Mouse (Mus musculus) CH12.LX (cell line): ENCODE results near the gene Musk. TPM values are rescaled to one million over a fixed set of nuclear protein-coding genes. Genes with fewer than 3 reads are reported as not detected.

Source experiments
- DNase-seq: peaks from one replicate; pipeline ENCODE4 v3.0.0-alpha.2; 2013; ENCODE audit errors: extremely low read depth
- H3K27ac ChIP-seq: 2 replicates; pipeline ENCODE4 v1.5.1; 2012; ENCODE audit warnings: low read depth, mild to moderate bottlenecking, control low read depth, moderate library complexity; ENCODE audit not compliant: insufficient read depth
- H3K27me3 ChIP-seq: replicated peaks from 2 replicates; pipeline ENCODE3; 2012; ENCODE audit warnings: inconsistent platforms
- H3K36me3 ChIP-seq, 2 experiments: replicated peaks in 1 of 2; 2 replicates each; pipeline versions ENCODE3 to v1.6.1; 2012; ENCODE audit warnings: inconsistent platforms in 1 of 2, low read length in 1 of 2, mild to moderate bottlenecking in 1 of 2, mixed read lengths in 1 of 2, moderate library complexity in 1 of 2; ENCODE audit not compliant: control insufficient read depth in 1 of 2, insufficient read depth in 1 of 2
- H3K4me1 ChIP-seq, 2 experiments: 2 replicates each; pipeline ENCODE4 v1.6.1; 2012; ENCODE audit warnings: inconsistent platforms in 1 of 2, moderate library complexity in 1 of 2; ENCODE audit not compliant: insufficient read depth in 2 of 2, control insufficient read depth in 1 of 2
- H3K4me2 ChIP-seq: 2 replicates; pipeline ENCODE4 v1.6.1; 2012; ENCODE audit warnings: low read depth, mild to moderate bottlenecking, control low read depth; ENCODE audit not compliant: poor library complexity, insufficient read depth, severe bottlenecking
- H3K4me3 ChIP-seq, 3 experiments: fragments of 150-350 bp in 1 of 3; sonication (generic) in 1 of 3; replicated peaks in 1 of 3; 2 replicates each; pipeline versions ENCODE3 to v1.5.1; 2011 to 2012; ENCODE audit warnings: low read depth in 2 of 3, low read length in 2 of 3, mild to moderate bottlenecking in 2 of 3, moderate library complexity in 2 of 3, control low read depth in 1 of 3, improper control_type of control experiment in 1 of 3, inconsistent platforms in 1 of 3, mixed read lengths in 1 of 3; ENCODE audit not compliant: poor library complexity in 1 of 3
- H3K79me2 ChIP-seq: replicated peaks from 2 replicates; pipeline ENCODE4 v1.6.1; 2012; ENCODE audit warnings: mild to moderate bottlenecking, moderate library complexity; ENCODE audit not compliant: control insufficient read depth, poor library complexity, insufficient read depth, severe bottlenecking; ENCODE audit errors: extremely low read depth
- H3K9ac ChIP-seq: 2 replicates; pipeline ENCODE4 v1.6.1; 2012; ENCODE audit warnings: low read depth, mild to moderate bottlenecking, control low read depth, moderate library complexity; ENCODE audit not compliant: insufficient read depth
- H3K9me3 ChIP-seq: replicated peaks from 2 replicates; pipeline ENCODE3; 2012; ENCODE audit warnings: low read length, inconsistent platforms, mixed read lengths
- CHD2 ChIP-seq: IDR thresholded peaks from 2 replicates; pipeline ENCODE4 v1.6.1; 2011; ENCODE audit warnings: low read length, improper control_type of control experiment
- ELF1 ChIP-seq: IDR thresholded peaks from 2 replicates; pipeline ENCODE4 v1.6.1; 2014; ENCODE audit warnings: low read depth, mild to moderate bottlenecking, inconsistent platforms, low read length, improper control_type of control experiment
- ETS1 ChIP-seq: conservative IDR thresholded peaks from 2 replicates; pipeline ENCODE4 v1.6.1; 2012; ENCODE audit warnings: low read depth, mild to moderate bottlenecking, inconsistent platforms, low read length, improper control_type of control experiment, moderate library complexity
- GABPA ChIP-seq: IDR thresholded peaks from 2 replicates; pipeline ENCODE4 v1.6.1; 2012; ENCODE audit warnings: low read depth, low read length, improper control_type of control experiment, inconsistent platforms; ENCODE audit not compliant: insufficient replicate concordance
- HCFC1 ChIP-seq: IDR thresholded peaks from 2 replicates; pipeline ENCODE4 v1.6.1; 2012; ENCODE audit warnings: low read depth, mild to moderate bottlenecking, inconsistent platforms, low read length, improper control_type of control experiment
- IRF4 ChIP-seq: IDR thresholded peaks from 2 replicates; pipeline ENCODE4 v1.6.1; 2014; ENCODE audit warnings: low read depth, mild to moderate bottlenecking, inconsistent platforms, low read length, improper control_type of control experiment
- JUN ChIP-seq: IDR thresholded peaks from 2 replicates; pipeline ENCODE4 v1.6.1; 2011; ENCODE audit warnings: low read depth, mild to moderate bottlenecking, low read length, improper control_type of control experiment, moderate library complexity; ENCODE audit not compliant: insufficient read depth
- JUND ChIP-seq: conservative IDR thresholded peaks from 2 replicates; pipeline ENCODE4 v1.6.1; 2011; ENCODE audit warnings: low read depth, low read length, improper control_type of control experiment
- KAT2A ChIP-seq: IDR thresholded peaks from 2 replicates; pipeline ENCODE4 v1.6.1; 2012; ENCODE audit warnings: low read length, improper control_type of control experiment, inconsistent platforms; ENCODE audit not compliant: insufficient replicate concordance
- MAFK ChIP-seq: IDR thresholded peaks from 2 replicates; pipeline ENCODE4 v1.6.1; 2011; ENCODE audit warnings: low read length, improper control_type of control experiment; ENCODE audit not compliant: insufficient replicate concordance
- MAX ChIP-seq: IDR thresholded peaks from 2 replicates; pipeline ENCODE4 v1.6.1; 2011; ENCODE audit warnings: low read length, improper control_type of control experiment
- MAZ ChIP-seq: IDR thresholded peaks from 2 replicates; pipeline ENCODE4 v1.6.1; 2012; ENCODE audit warnings: low read depth, mild to moderate bottlenecking, inconsistent platforms, low read length, improper control_type of control experiment, moderate library complexity
- POLR2A ChIP-seq: IDR thresholded peaks from 2 replicates; pipeline ENCODE4 v1.6.1; 2011; ENCODE audit warnings: low read depth, mild to moderate bottlenecking, improper control_type of control experiment, low read length
- POLR2AphosphoS2 ChIP-seq: IDR thresholded peaks from 2 replicates; pipeline ENCODE4 v1.6.1; 2011; ENCODE audit warnings: low read depth, low read length, improper control_type of control experiment
- RAD21 ChIP-seq: IDR thresholded peaks from 2 replicates; pipeline ENCODE4 v1.6.1; 2011; ENCODE audit warnings: low read depth, mild to moderate bottlenecking, low read length, improper control_type of control experiment, moderate library complexity
- ZNF384 ChIP-seq: IDR thresholded peaks from 2 replicates; pipeline ENCODE4 v1.6.1; 2012; ENCODE audit warnings: low read depth, low read length, improper control_type of control experiment, inconsistent platforms
- dilution Hi-C: fragments of 300-500 bp; cut with MboI; formaldehyde crosslinking; loops from 2 replicates; pipeline ENCODE4 v1.14.3; 2020; ENCODE audit warnings: low sequenced_read_pairs; ENCODE audit not compliant: extremely low pct_unique_long_range_greater_than_20kb, extremely low pct_ligation_motif_present
- in situ Hi-C: fragments of 300-500 bp; cut with MboI; formaldehyde crosslinking; loops from 3 replicates; pipeline ENCODE4 v1.14.3; 2019; ENCODE audit warnings: low sequenced_read_pairs, low pct_ligation_motif_present, low pct_unique_long_range_greater_than_20kb, mixed read lengths
- polyA plus RNA-seq: library from polyadenylated mRNA; unstranded; fragments of >175 nt; gene quantifications from 2 replicates; pipeline ENCODE4 v1.2.1, GENCODE M21; 2012; ENCODE audit warnings: low read depth; ENCODE audit not compliant: insufficient read length
- total RNA-seq, 2 experiments: library from RNA; depleted of rRNA; stranded (reverse); fragments of 300-350 nt in 1 of 2; fragments of >200 nt in 1 of 2; gene quantifications; 2 replicates each; pipeline ENCODE4 v1.2.3; 2012 to 2014

Gene Musk
- total and polyA plus RNA-seq, 3 experiments, result not detected

DNA sequence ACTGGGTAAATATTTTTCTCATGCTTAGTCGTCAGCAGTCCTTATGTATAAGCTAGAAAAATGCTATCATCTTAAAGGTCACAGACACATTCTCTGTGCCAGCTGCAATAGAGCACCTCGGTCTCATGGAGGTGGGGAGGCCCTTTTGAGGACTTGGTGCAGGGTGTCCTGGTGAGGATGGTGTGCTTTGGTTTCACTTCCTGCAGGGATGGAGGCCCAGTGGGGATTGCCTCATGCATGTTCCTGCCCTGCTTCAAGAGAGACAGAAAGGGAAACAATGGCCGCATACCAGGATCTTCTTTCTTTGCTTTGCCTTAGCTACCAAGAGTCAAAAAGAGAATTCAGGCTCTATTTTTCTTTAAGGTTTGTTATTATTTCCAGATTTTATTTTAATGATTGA lies 31.8 kb downstream of the Musk start:
- Histone ChIP-seq H3K79me2 (no peaks in the 10 kb centered on the region), H3K4me3 (no peak overlapping the region), H3K4me1 (peaks cover 2 to 11% of the 10 kb centered on the region in 2 experiments; a peak in 3 of 4 replicates), H3K9ac (no peak overlapping the region), H3K27ac (no peak overlapping the region), H3K4me2 (no peak overlapping the region), H3K27me3 (no peaks in the 10 kb centered on the region), H3K9me3 (no peaks in the 10 kb centered on the region), H3K36me3 (no peaks in the 10 kb centered on the region)
- peak; percentile 45 for DNase-seq
- dilution Hi-C loops (no loop called here), in situ Hi-C loops (no loop called here)
- TF ChIP-seq KAT2A, result no peak
- TF ChIP-seq IRF4, result peak; percentile 11; the same call in 1 of the 2 replicates
- TF ChIP-seq RAD21, result no peak

DNA sequence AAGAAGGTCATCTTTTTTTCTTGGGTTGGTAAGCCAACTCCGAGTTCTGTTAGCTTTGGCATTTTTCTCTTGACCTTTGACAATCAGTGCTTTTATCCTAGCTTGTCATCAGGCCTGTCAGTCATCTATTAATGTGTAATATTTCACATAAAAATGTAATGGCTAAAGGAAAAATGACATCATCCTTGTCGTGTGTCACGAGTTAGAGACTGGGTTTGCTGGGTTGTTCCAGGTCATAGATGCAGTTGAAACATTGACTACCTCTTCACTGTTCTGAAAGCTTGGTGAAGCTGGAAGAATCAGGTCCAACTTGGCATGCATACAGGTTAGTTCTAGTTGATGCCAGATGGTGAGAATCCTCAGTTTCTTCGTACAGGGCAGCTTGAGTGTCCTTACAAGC lies 34.5 kb downstream of the Musk start:
- Histone ChIP-seq H3K27me3 (no peaks in the 10 kb centered on the region), H3K4me1 (peaks cover 2 to 11% of the 10 kb centered on the region in 2 experiments; a peak in 3 of 4 replicates), H3K9ac (no peak overlapping the region), H3K9me3 (no peaks in the 10 kb centered on the region), H3K4me3 (no peak overlapping the region), H3K36me3 (no peaks in the 10 kb centered on the region), H3K27ac (no peak overlapping the region), H3K4me2 (no peak overlapping the region), H3K79me2 (no peaks in the 10 kb centered on the region)
- dilution Hi-C loops (no loop called here), in situ Hi-C loops (no loop called here)
- DNase-seq, result no peak
- TF ChIP-seq POLR2A (no peak), JUND (no peak), MAZ (no peak), POLR2AphosphoS2 (no peak), MAFK (no peak), JUN (no peak), MAX (no peak), HCFC1 (no peak), ZNF384 (no peak), CHD2 (no peak), GABPA (no peak), ELF1 (no peak), ETS1 (no peak)
